Mouse (Mus musculus) small intestine, adult 2 months (tissue): ENCODE results near the gene Olfr610.

Source experiments
- CTCF ChIP-seq: fragments of 200-500 bp; IDR thresholded peaks from 2 replicates; pipeline ENCODE4 v1.5.1; 2012; ENCODE audit warnings: low read depth, mild to moderate bottlenecking, control low read depth, inconsistent platforms, low read length, moderate library complexity, mixed read lengths; ENCODE audit not compliant: insufficient replicate concordance, insufficient read length; ENCODE audit errors: extremely low read depth
- POLR2A ChIP-seq: fragments of 200-500 bp; IDR thresholded peaks from 2 replicates; pipeline ENCODE4 v1.6.1; 2012; ENCODE audit warnings: low read depth, mild to moderate bottlenecking, control low read depth, inconsistent platforms, low read length, moderate library complexity

DNA sequence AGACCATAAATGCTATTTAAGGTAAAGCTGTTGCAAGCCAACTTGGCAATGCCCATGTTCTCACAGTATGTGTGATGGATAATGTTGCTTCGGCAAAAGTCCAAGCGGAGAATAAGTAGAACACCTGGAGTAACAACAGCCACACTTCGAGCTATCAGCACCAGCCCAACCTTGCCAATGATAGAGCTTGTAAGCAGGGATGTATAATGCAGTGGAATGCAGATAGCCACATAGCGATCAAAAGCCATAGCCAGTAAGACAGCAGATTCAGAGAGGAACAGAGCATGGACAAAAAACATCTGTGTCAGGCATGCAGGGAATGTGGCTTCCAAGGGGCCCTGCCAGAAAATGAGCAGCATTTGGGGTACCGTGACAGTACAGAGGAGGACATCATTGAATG is 51.3 kb downstream of the Olfr610 start:
- no peak for TF ChIP-seq CTCF
- TF ChIP-seq POLR2A = no peak
